Mouse (Mus musculus) lung, adult 2 months (tissue): ENCODE results near the gene Rpl10a.

Source experiments
- CTCF ChIP-seq: fragments of 200-500 bp; IDR thresholded peaks from 2 replicates; pipeline ENCODE4 v1.5.1; 2011; ENCODE audit warnings: mild to moderate bottlenecking, low read length, control low read depth; ENCODE audit not compliant: insufficient read depth
- POLR2A ChIP-seq: fragments of 200-500 bp; IDR thresholded peaks from 2 replicates; pipeline ENCODE4 v1.6.1; 2011; ENCODE audit warnings: low read depth, mild to moderate bottlenecking, control low read depth, low read length, borderline replicate concordance; ENCODE audit errors: extremely low read depth

- TF ChIP-seq POLR2A: no peak
- no peak for TF ChIP-seq CTCF
Measured at GRCm38 (mm10) chr17:28313880-28314225, 14.4 kb upstream of the Rpl10a start.
